Mouse (Mus musculus) small intestine, adult 2 months (tissue): ENCODE measurements around the gene Nt5dc3.
A peak's percentile ranks its signal among the peaks of the same experiment; 100 is the strongest.

Source experiments
- CTCF ChIP-seq: fragments of 200-500 bp; IDR thresholded peaks from 2 replicates; pipeline ENCODE4 v1.5.1; 2012; ENCODE audit warnings: low read depth, mild to moderate bottlenecking, control low read depth, inconsistent platforms, low read length, moderate library complexity, mixed read lengths; ENCODE audit not compliant: insufficient replicate concordance, insufficient read length; ENCODE audit errors: extremely low read depth
- POLR2A ChIP-seq: fragments of 200-500 bp; IDR thresholded peaks from 2 replicates; pipeline ENCODE4 v1.6.1; 2012; ENCODE audit warnings: low read depth, mild to moderate bottlenecking, control low read depth, inconsistent platforms, low read length, moderate library complexity

DNA sequence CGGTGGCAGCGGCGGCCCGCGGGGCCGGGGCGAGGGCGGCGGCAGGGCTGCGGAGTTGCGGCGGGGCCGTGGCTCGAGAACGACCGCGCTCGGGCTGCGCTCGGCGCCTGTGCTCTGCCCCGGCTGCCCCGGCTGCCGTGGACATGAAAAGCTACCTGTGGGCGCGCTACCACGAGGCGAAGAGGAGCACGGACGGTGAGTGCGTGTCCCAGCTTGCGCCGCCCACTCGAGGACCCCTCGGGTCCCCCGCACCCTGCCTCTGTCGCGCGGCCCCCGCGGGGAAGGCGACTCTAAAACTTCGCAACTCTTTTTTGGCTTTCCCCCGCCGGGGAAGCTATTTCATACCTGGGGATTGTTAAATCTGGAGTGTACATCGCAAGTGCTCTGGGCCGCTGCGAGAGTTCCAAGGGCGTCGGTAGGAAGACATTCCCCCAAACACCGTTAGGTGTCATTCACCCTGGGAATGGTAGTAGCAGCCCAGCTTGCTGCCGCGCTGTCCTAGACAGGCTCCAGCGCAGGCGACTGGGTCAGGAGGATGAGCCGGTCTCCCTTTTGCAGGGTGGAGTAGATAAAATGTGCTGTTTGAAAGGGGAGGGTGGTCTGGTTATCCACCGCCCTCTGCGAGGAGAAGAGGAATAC is 431 bp downstream of the Nt5dc3 start:
- TF ChIP-seq CTCF (peak; percentile 5; the same call in 1 of the 2 replicates), POLR2A (no peak)
